Mouse (Mus musculus) bone marrow, adult 2 months (tissue): ENCODE measurements around the gene Nol9. TPM values are rescaled to one million over a fixed set of nuclear protein-coding genes. Genes with fewer than 3 reads are reported as not detected.

ENCODE experiments used
- H3K27ac ChIP-seq: fragments of 200-500 bp; 2 replicates; pipeline ENCODE4 v1.5.1; 2012; ENCODE audit warnings: low read depth, mild to moderate bottlenecking, control low read depth, inconsistent platforms, low read length; ENCODE audit not compliant: control insufficient read depth, poor library complexity, insufficient read depth
- H3K4me1 ChIP-seq: fragments of 200-500 bp; 2 replicates; pipeline ENCODE4 v1.6.1; 2011; ENCODE audit warnings: low read length; ENCODE audit not compliant: control insufficient read depth, insufficient read depth
- H3K4me3 ChIP-seq: fragments of 200-500 bp; replicated peaks from 2 replicates; pipeline ENCODE3; 2011; ENCODE audit warnings: mild to moderate bottlenecking, low read depth, low read length, control low read depth; ENCODE audit not compliant: control insufficient read depth
- CTCF ChIP-seq: fragments of 200-500 bp; IDR thresholded peaks from 2 replicates; pipeline ENCODE4 v1.5.1; 2011; ENCODE audit warnings: low read length, control low read depth; ENCODE audit not compliant: control insufficient read depth, insufficient read depth
- POLR2A ChIP-seq: fragments of 200-500 bp; IDR thresholded peaks from 2 replicates; pipeline ENCODE4 v1.6.1; 2011; ENCODE audit warnings: low read depth, mild to moderate bottlenecking, control low read depth, low read length, borderline replicate concordance; ENCODE audit not compliant: control insufficient read depth
- WGBS: fragments of 180-500 bp; shearing (Covaris S2); methylation state at CpG from one replicate; pipeline ENCODE4 v1.1.7; 2018; 5-methylcytosine and 5-hydroxymethylcytosine counted together
- polyA plus RNA-seq: library from polyadenylated mRNA; stranded (reverse); fragments of >200 nt; gene quantifications from 2 replicates; pipeline ENCODE4 v1.2.4, GENCODE M21; 2011; ENCODE audit warnings: low replicate concordance; ENCODE audit not compliant: missing spikeins, insufficient read depth, insufficient read length

The Nol9 gene
- polyA plus RNA-seq, 1 experiment, result 11.9 TPM

- under 1% methylated on average over 45 of the region's 45 CpGs for WGBS
- H3K27ac ChIP-seq, result peak within 1 kb of the TSS; percentile 83
- H3K4me3 ChIP-seq, result peak within 1 kb of the TSS; percentile 81
- H3K4me1 ChIP-seq, result no peaks in the 10 kb centered on the region
- TF ChIP-seq POLR2A (peak; percentile 87), CTCF (no peak)
Measured at GRCm38 (mm10) chr4:152008622-152009075, 30.5 kb upstream of the Nol9 start, which contains the start of gene Klhl21. TSS of gene Klhl21 (plus strand) at chr4:152008803.

GRCm38 (mm10) chr4:152009076-152010051 is 29.8 kb upstream of the Nol9 start:
- WGBS, result under 1% methylated on average over 115 of the region's 115 CpGs
- Histone ChIP-seq H3K4me3 (peak overlapping the region; percentile 81), H3K4me1 (no peaks in the 10 kb centered on the region), H3K27ac (peak overlapping the region; percentile 83)
- TF ChIP-seq CTCF (no peak), POLR2A (no peak)

DNA sequence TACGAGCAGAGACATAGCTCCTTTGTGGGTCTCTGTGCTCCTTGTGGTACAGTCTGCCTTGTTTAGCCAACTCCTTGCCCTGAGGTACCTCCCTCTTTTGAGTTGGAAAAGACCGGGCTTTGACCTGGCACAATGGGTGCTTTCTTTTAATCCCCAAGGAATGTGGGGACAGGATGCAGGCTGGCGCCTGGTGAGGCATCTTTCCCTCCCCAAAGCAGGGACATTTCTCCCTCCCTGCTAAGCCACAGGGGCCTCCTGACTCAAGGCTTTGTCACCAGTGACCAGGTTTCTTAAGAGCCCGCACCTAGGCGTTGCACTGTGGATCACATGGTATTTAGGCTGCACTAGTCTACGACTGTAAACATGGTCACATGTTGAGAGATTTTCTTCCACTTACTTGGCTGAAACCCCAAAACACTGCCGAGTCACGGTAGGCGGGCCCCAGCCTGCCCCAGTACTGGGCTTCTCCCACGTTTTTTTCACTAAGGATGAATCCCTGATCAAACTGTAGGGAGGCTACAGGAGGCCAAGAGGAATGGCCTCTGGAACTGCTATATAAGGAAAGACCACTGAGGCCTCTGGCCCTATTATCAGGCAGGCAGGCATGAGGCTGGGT is 28.9 kb upstream of the Nol9 start:
- WGBS, result 2% methylated on average over 10 of the region's 10 CpGs
- Histone ChIP-seq H3K4me1 (no peaks in the 10 kb centered on the region), H3K27ac (no peak overlapping the region), H3K4me3 (peak overlapping the region; percentile 81)
- TF ChIP-seq POLR2A (no peak), CTCF (no peak)

GRCm38 (mm10) chr4:152010707-152011134 is 28.4 kb upstream of the Nol9 start:
- 11% methylated on average over 13 of the region's 13 CpGs for WGBS
- no peak overlapping the region for H3K27ac ChIP-seq
- H3K4me1 ChIP-seq, result no peaks in the 10 kb centered on the region
- H3K4me3 ChIP-seq, result peak overlapping the region; percentile 29
- TF ChIP-seq POLR2A, result no peak
- TF ChIP-seq CTCF, result no peak

DNA sequence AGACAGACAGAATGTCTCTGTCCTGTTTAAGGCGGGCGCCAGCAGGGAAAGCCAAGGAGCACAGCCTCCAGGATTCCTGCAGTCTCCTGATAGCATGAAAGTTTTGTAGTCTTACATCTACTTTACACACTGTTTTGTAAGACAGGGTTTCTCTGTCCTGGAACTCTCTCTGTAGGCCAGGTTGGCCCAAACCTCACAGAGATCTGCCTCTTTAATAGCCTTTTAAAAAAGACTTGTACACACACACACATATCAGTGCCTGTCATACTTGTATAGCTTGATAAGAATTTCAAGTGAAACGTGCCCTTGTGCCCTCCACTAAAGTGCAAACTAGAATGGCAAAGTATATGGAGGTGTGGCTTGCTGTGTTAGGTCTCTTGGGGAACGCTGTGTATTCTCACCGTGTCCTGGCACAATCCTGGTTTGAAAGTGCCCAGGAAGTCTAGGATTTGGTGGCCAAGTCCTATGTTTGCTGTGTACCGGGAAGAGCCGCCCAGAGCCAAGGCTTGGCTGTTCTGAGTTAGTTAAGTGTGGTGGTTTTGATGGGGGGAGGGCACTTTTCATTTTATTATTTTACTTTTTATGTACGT is 27.9 kb upstream of the Nol9 start:
- H3K27ac ChIP-seq, result no peak overlapping the region
- H3K4me1 ChIP-seq, result no peaks in the 10 kb centered on the region
- 66% methylated on average over 8 of the region's 8 CpGs for WGBS
- TF ChIP-seq POLR2A, result no peak
- TF ChIP-seq CTCF, result no peak
- H3K4me3 ChIP-seq, result no peak overlapping the region

GRCm38 (mm10) chr4:152012109-152012508 is 27.0 kb upstream of the Nol9 start:
- no peaks in the 10 kb centered on the region for H3K4me1 ChIP-seq

DNA sequence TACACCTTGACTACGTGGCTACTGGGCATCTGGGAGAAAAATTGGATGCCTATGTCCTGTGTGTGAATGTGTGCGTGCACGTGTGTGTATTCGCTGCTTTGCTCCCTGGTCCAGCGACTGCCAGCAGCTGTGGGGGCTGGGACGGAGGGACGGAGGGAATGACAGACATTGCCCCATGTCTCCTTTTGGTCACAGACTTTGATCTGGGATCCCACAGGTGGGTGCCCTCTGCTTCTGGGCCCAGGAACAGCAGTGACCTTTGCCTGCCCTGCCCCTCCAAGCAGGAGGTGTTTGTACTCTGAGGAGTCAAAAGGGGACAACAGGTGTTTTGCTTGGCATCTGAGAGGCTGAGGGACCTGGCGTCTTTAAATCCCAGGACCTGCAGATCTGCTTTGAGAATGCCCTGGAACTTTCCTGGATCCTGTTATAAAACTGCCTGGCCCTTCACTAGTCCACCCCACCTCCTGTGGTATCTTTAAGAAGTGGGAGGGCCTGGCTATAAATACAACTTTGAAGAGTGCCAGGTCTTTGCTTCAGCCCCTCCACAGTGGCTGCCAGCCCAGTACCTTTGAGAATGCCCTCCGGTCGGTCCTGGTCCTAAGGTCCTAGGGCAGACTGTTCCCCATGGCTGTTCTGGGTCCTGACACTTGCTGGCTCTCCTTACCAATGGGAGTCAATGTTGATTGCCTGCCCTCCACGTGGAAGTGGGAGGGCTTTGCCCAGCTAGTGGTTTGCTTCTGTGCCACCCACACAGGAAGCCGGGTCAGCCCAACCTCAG is 25.9 kb upstream of the Nol9 start:
- TF ChIP-seq POLR2A, result no peak
- no peak for TF ChIP-seq CTCF
- Histone ChIP-seq H3K4me1 (no peaks in the 10 kb centered on the region), H3K4me3 (no peak overlapping the region), H3K27ac (no peak overlapping the region)
- 70% methylated on average over 12 of the region's 12 CpGs for WGBS

More at GRCm38 (mm10) chr4:152012109-152012508, 27.0 kb upstream of the Nol9 start:
- Histone ChIP-seq H3K4me3 (no peak overlapping the region), H3K27ac (no peak overlapping the region)
- TF ChIP-seq CTCF, result no peak
- no peak; the same call in 1 of the 2 replicates for TF ChIP-seq POLR2A
- 91% methylated on average over 16 of the region's 16 CpGs for WGBS

DNA sequence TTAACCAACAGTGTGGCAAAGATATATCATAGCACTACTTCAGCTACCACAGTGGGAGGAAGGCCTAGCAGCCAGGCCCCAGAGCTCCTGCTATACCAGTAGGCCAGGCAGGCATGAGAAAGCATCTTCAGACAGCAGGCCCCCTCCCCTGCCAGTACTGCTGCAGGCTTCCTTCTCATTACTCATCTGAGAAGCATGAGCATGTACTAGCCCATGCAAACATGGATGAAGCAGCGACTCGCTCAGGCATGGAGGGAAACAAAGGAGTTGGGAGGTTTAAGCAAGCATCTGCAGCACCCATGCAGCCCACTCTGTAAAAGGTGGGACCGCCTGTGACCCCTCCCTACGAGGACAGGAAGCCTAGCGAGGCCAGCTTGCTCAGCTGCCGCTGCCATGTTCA is 20.0 kb upstream of the Nol9 start:
- TF ChIP-seq CTCF, result no peak
- no peak for TF ChIP-seq POLR2A
- Histone ChIP-seq H3K4me1 (no peaks in the 10 kb centered on the region), H3K27ac (no peak overlapping the region), H3K4me3 (no peak overlapping the region)
- WGBS, result 86% methylated on average over 6 of the region's 6 CpGs
